Mouse (Mus musculus) liver, postnatal 0 days (tissue): ENCODE measurements around the gene Yjefn3. TPM values are rescaled to one million over a fixed set of nuclear protein-coding genes. Genes with fewer than 3 reads are reported as not detected.

ENCODE experiments used
- ATAC-seq: fragments of 200-750 bp; cut with Nextera tagmentation; 2 replicates; pipeline ENCODE4 v1.8.0; 2017; ENCODE audit warnings: mild to moderate bottlenecking, moderate library complexity
- DNase-seq: peaks from one replicate; pipeline ENCODE4 v3.0.0-alpha.2; 2016
- H3K27ac ChIP-seq: fragments of 300-500 bp; sonication (generic); 2 replicates; pipeline ENCODE4 v1.5.1; 2014; ENCODE audit warnings: antibody characterized with exemption, moderate library complexity, mild to moderate bottlenecking, low read depth
- H3K27me3 ChIP-seq: fragments of 300-500 bp; sonication (generic); 2 replicates; pipeline ENCODE4 v1.6.1; 2014; ENCODE audit warnings: low read length, control low read depth, mixed read lengths; ENCODE audit not compliant: insufficient read depth
- H3K36me3 ChIP-seq: fragments of 300-500 bp; sonication (generic); replicated peaks from 2 replicates; pipeline ENCODE4 v1.6.1; 2014; ENCODE audit warnings: mild to moderate bottlenecking, control low read depth, low read length, moderate library complexity, mixed read lengths; ENCODE audit not compliant: insufficient read depth
- H3K4me1 ChIP-seq: fragments of 300-500 bp; sonication (generic); 2 replicates; pipeline ENCODE4 v1.6.1; 2014; ENCODE audit warnings: antibody characterized with exemption, mild to moderate bottlenecking, control low read depth; ENCODE audit not compliant: insufficient read depth
- H3K4me2 ChIP-seq: fragments of 300-500 bp; sonication (generic); 2 replicates; pipeline ENCODE4 v1.6.1; 2014; ENCODE audit warnings: low read depth, mild to moderate bottlenecking, low read length, moderate library complexity, mixed read lengths
- H3K4me3 ChIP-seq: fragments of 300-500 bp; sonication (generic); 2 replicates; pipeline ENCODE4 v1.5.1; 2014; ENCODE audit warnings: low read depth, low read length
- H3K9ac ChIP-seq: fragments of 300-500 bp; sonication (generic); replicated peaks from 2 replicates; pipeline ENCODE4 v1.6.1; 2014; ENCODE audit warnings: mild to moderate bottlenecking, moderate library complexity
- H3K9me3 ChIP-seq: fragments of 300-500 bp; sonication (generic); 2 replicates; pipeline ENCODE4 v1.6.1; 2016; ENCODE audit warnings: mild to moderate bottlenecking, control low read depth, low read length, mixed read lengths
- CTCF ChIP-seq: sonication (generic); IDR thresholded peaks from 2 replicates; pipeline ENCODE4 v1.5.1; 2016; ENCODE audit warnings: antibody characterized with exemption, low read depth
- EP300 ChIP-seq: IDR thresholded peaks from 2 replicates; pipeline ENCODE4 v1.6.1; 2016; ENCODE audit warnings: antibody characterized with exemption, low read depth, mild to moderate bottlenecking
- WGBS: fragments of 180-500 bp; shearing (Covaris S2); extraction: QIAGEN DNeasy Blood & Tissue Kit; methylation state at CpG from one replicate; pipeline ENCODE4 v1.1.7; 2014; ENCODE audit not compliant: insufficient replicate concordance; 5-methylcytosine and 5-hydroxymethylcytosine counted together
- polyA plus RNA-seq: library from polyadenylated mRNA; unstranded; fragments of >200 nt; fragmentation: Nextera tagmentation; extraction: Ambion mirVana; gene quantifications from 2 replicates; pipeline ENCODE4 v1.2.1, GENCODE M21; 2015

Yjefn3 gene
- polyA plus RNA-seq, 1 experiment from 2014 or later = 0.72 TPM

- TF ChIP-seq CTCF = no peak
- no peak for TF ChIP-seq EP300
- no peak overlapping the region for H3K27ac ChIP-seq
These were observed 35.0 kb upstream of the Yjefn3 start for GRCm38 (mm10) chr8:69937466-69937865.

GRCm38 (mm10) chr8:69936050-69936794, 33.7 kb upstream of the Yjefn3 start:
- ATAC-seq = peak; percentile 65

More at GRCm38 (mm10) chr8:69937466-69937865, 35.0 kb upstream of the Yjefn3 start:
- H3K9me3 ChIP-seq = no peaks in the 10 kb centered on the region
- no peak overlapping the region for H3K4me2 ChIP-seq
- no peak overlapping the region for H3K9ac ChIP-seq
- H3K36me3 ChIP-seq = peaks cover 19% of the 10 kb centered on the region
- no peak overlapping the region for H3K4me3 ChIP-seq
- no peak for ATAC-seq
- H3K27me3 ChIP-seq = no peaks in the 10 kb centered on the region
- 67% methylated on average over 3 of the region's 3 CpGs for WGBS
- no peak for DNase-seq
- peaks cover 37% of the 10 kb centered on the region for H3K4me1 ChIP-seq

GRCm38 (mm10) chr8:69935431-69935830, 32.9 kb upstream of the Yjefn3 start:
- Histone ChIP-seq H3K27me3 (no peaks in the 10 kb centered on the region), H3K36me3 (peaks cover 19% of the 10 kb centered on the region), H3K4me2 (no peak overlapping the region), H3K9me3 (no peaks in the 10 kb centered on the region), H3K4me1 (peaks cover 30% of the 10 kb centered on the region), H3K27ac (no peak overlapping the region), H3K4me3 (no peak overlapping the region), H3K9ac (no peak overlapping the region)
- DNase-seq (no peak), ATAC-seq (no peak)
- TF ChIP-seq CTCF = no peak
- TF ChIP-seq EP300 = no peak
- WGBS = 98% methylated on average over 3 of the region's 3 CpGs

More at GRCm38 (mm10) chr8:69936050-69936794, 33.7 kb upstream of the Yjefn3 start:
- Histone ChIP-seq H3K4me3 (no peak overlapping the region), H3K36me3 (peaks cover 19% of the 10 kb centered on the region), H3K27ac (no peak overlapping the region; the same call in 1 of the 2 replicates), H3K4me1 (peaks cover 35% of the 10 kb centered on the region), H3K9ac (no peak overlapping the region), H3K4me2 (no peak overlapping the region), H3K27me3 (no peaks in the 10 kb centered on the region), H3K9me3 (no peaks in the 10 kb centered on the region)
- no peak for TF ChIP-seq CTCF
- TF ChIP-seq EP300 = no peak
- DNase-seq = no peak
- WGBS = 78% methylated on average over 7 of the region's 7 CpGs

- H3K36me3 ChIP-seq = peaks cover 21% of the 10 kb centered on the region
These were observed 32.1 kb upstream of the Yjefn3 start for GRCm38 (mm10) chr8:69934582-69934981.

GRCm38 (mm10) chr8:69933811-69934210, 31.3 kb upstream of the Yjefn3 start:
- Histone ChIP-seq H3K4me3 (no peak overlapping the region), H3K36me3 (peaks cover 21% of the 10 kb centered on the region), H3K9me3 (no peaks in the 10 kb centered on the region), H3K9ac (no peak overlapping the region), H3K27ac (no peak overlapping the region), H3K4me2 (no peak overlapping the region), H3K27me3 (no peaks in the 10 kb centered on the region), H3K4me1 (peaks cover 19% of the 10 kb centered on the region)
- TF ChIP-seq CTCF = no peak
- TF ChIP-seq EP300 = no peak
- DNase-seq = no peak
- no peak for ATAC-seq
- WGBS = 51% methylated on average over 2 of the region's 2 CpGs

More at GRCm38 (mm10) chr8:69934582-69934981, 32.1 kb upstream of the Yjefn3 start:
- no peak overlapping the region for H3K9ac ChIP-seq
- peaks cover 22% of the 10 kb centered on the region for H3K4me1 ChIP-seq
- no peaks in the 10 kb centered on the region for H3K27me3 ChIP-seq
- ATAC-seq (no peak), DNase-seq (no peak)
- H3K9me3 ChIP-seq = no peaks in the 10 kb centered on the region
- no peak overlapping the region for H3K4me3 ChIP-seq
- TF ChIP-seq CTCF = no peak
- TF ChIP-seq EP300 = no peak
- WGBS = 69% methylated on average over 5 of the region's 5 CpGs
- no peak overlapping the region for H3K4me2 ChIP-seq
- H3K27ac ChIP-seq = no peak overlapping the region

- DNase-seq (no peak), ATAC-seq (no peak)
- peaks cover 21% of the 10 kb centered on the region for H3K4me1 ChIP-seq
- no peak overlapping the region for H3K4me3 ChIP-seq
- peaks cover 14% of the 10 kb centered on the region; the same call in 1 of the 2 replicates for H3K36me3 ChIP-seq
- H3K27ac ChIP-seq = no peak overlapping the region
- no peak overlapping the region for H3K9ac ChIP-seq
- no peak overlapping the region for H3K4me2 ChIP-seq
- H3K27me3 ChIP-seq = no peaks in the 10 kb centered on the region
- TF ChIP-seq CTCF = no peak
- no peak for TF ChIP-seq EP300
- H3K9me3 ChIP-seq = no peaks in the 10 kb centered on the region
These were observed 24.4 kb upstream of the Yjefn3 start for GRCm38 (mm10) chr8:69926901-69927300.
